Mouse (Mus musculus): ENCODE measurements around the gene Lrguk.

DNA sequence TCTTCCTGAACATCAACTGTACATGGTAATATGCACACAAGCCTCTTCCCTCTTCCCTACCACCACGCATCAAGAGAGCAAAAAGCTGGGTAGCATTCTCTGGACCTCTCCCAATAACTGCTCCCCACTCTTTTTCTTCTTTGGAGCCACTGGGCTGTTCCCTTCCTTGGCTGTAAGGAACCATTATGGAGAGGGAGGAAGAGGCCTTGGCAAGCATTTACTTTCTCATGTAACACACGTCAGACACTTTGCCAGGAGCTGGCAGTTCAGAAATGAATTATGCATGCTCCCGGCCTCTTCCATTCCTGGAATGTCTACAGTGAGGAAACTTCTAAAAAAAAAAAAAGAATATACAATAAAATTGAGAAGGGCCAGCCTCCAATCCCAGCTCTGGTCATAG is 125.0 kb downstream of the Lrguk start:
- TF ChIP-seq POLR2A (IDR thresholded peaks at IDR 0.05; ENCODE audit: extremely low read depth, insufficient read depth, low read length) (no peak), CTCF (IDR thresholded peaks at IDR 0.05; ENCODE audit: extremely low read depth, insufficient read depth, low read length) (no peak)
